Mouse (Mus musculus): ENCODE data around the gene Ube2i.

Gene Ube2i

DNA sequence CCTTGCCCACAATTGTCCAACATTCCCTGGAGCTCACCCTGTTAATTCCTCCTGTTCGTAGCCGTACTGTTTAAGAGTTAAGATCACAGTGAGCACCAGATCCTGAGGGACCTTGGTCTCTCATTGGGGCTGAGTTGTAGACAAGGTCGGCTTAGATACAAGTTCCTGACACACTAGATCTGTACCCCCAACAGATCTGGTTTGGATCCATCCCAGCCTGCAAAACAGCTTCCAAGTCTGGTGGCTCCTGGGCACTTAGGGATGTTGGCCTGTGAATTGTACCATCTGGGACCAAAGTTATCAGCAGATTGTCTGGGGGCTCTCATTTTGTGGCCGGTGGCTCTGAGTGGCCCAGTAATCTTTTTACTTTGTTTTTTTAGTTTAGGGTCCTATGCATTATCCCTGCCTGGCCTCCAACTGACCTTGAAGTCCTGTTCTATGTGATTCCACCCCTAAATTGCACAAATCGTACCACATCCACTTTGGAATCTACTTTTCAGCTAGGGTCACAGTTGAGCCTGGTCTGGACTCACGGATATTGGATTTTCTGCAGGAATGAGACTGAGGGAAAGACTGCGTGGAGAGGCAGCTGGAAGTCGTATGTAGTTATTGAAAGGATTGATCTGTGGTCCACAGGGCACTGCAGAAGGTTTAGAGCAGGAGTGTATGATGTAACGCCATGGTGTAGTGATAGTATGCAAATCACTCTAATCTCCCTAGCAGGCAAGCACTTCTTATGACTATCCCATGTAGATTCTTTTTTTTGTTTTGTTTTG lies at the start of gene Ube2i:
Gene Ube2i, minus strand, starts transcription at position 52 of the 776 bp plus-strand sequence.
- no peak for DNase-seq (ENCODE audit: low spot score)

DNA sequence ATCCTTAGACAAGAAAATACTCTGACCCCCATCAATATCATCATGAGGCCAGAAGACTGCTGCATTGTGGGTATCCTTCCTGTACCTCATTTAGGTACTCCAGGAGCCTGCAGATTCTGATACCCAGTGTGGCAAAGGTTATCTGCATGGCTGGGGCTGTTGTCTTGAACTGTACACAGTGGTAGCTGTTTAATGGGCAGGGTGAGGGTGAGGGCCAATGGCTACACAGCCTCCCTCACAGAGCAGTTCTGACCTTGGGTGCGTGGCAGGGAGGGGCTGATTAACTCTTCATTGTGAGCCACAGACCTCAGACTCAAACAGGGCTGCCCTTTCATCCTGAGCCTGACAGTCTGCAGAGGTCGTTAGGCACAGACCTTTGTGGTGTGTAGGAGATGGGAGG lies 48.5 kb upstream of the Ube2i start:
- no peak for DNase-seq (ENCODE audit: low spot score)

DNA sequence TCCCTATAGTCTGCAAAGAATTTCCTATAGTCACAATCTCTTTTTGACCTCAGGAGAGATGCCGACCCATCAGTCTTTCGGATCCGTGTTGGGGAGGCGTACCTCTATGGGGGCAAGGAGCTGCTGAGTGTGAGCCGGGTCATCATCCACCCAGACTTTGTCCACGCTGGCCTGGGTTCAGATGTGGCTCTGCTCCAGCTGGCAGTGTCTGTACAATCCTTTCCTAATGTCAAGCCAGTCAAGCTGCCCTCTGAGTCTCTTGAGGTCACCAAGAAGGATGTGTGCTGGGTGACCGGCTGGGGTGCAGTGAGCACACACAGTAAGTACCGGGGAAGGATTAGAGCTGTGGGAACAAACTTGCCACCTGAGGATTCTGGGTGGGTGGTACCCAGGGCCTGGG lies 46.4 kb upstream of the Ube2i start:
- no peak for DNase-seq (ENCODE audit: low spot score)

DNA sequence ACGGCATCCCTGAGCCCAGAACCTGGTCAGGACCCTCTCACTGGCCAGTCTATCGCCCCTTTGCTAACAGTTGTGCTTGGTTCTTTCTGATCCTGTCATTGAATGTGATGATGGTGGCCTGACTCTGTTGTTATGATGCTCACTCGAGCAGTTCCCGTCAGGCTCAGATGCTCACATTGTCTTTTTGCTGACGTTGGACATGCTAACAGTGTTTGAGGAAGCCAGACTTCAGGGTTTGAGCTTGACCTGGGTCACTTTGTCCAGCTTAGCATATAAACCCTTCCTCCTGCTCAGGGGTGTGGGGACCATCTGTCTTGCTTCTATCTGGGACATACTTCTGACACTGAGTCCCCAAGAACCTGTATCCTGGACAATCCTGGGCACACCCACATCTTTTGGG lies 43.9 kb upstream of the Ube2i start, which contains the start of gene Prss29:
Gene Prss29, plus strand, starts transcription at position 301 of the 400 bp plus-strand sequence.
- no peak for DNase-seq (ENCODE audit: low spot score)

DNA sequence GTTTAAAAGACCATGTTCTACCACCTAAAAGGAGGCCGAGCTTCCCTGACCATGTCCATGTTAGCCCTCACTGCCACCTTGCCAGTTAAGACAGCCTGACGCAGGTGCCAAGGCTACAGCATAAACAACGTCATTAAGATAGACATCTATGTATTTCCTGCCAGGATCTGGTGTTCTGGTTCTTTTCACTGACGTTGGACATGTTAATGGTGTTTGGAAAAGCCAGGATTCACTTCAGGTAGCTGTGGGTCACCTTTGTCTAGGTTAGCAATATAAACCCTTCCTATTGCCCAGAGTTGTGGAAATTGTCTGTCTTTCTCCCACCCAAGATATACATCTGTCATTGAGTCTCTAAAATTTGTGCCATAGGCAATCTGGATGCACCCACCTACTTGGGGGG lies 33.9 kb upstream of the Ube2i start, which contains the start of gene Prss28:
Gene Prss28, plus strand, starts transcription at position 301 of the 400 bp plus-strand sequence.
- DNase-seq (ENCODE audit: low spot score), result no peak

DNA sequence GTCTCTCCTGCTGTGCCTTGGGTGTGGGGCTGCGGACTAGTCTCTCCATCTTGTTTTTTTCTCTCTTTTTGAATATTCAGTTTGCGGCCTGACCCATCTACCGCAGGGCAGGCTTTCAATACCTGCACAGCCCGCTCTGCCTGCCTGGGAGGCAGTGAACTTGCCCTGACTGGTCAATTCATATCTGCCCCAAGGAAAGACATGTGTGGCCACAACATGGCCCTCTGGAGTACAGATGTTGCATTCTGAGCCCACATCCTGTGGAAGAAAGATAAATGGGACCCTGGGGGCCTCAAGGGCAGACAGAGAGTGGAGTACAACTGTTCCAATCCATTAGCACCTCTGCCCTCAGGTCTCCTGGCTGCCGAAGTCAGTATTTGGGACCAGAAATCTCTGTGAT lies 23.7 kb upstream of the Ube2i start, which contains the start of gene Prss34:
Gene Prss34, plus strand, starts transcription at position 301 of the 400 bp plus-strand sequence.
- DNase-seq (ENCODE audit: low spot score), result no peak

DNA sequence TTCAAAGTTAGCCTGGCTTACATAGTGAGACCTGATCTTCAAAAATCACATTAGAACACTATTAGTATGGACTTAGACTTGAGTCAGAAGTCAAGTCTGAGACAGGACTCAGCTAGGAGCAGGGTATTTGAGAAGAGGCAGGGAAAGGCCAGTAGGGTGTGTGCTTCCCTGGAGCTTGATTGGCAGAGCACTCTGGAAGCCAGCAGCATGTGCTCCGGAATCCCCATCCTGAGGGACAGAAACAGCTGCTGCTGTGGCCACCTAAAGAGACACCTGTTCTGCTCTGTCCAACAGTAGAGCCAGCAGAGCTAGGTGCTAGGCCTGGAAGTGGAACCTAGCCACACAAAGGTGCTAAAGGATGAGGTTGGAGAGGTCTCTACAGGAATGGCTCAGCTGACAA lies 19.7 kb upstream of the Ube2i start:
- DNase-seq (ENCODE audit: low spot score), result no peak

DNA sequence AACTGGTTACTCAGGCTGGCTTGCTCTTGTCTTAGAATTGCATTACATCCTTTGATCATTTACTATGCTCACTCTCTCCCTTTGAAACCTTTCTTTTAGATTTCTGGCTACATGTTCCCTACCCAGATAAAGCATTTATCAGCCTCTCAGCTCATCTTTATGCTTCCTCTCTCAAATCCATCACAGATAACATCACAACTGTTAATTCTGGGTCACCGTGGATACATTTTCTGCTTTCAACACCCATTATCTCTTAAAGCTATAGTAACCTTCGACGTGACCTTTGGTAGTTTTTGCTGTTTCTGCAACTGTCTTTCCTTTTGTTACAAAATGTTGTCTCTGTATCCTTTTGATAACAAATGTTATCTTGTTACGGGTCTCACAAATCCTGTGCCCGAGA lies 19.1 kb upstream of the Ube2i start:
- DNase-seq (ENCODE audit: low spot score), result no peak

DNA sequence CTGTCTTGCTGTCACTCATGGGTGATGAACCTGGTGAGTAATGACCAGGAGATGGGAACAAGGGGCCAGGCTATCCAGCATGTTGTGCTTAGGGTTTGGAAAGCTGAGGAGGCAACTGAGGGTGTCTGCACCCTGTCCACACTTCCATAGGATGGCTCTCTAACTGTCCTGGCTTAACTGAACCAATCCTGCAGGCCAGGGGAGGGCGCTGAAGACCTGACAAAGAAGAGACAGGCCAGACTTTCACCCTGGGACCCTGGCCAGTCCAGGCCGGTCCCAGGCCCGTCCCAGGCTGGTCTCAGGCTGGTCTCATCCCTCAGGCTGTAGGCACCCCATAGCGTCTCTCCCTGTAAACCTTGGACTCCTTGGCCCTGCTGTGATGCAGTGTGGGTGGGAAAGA lies 16.0 kb upstream of the Ube2i start:
- no peak for DNase-seq (ENCODE audit: low spot score)

DNA sequence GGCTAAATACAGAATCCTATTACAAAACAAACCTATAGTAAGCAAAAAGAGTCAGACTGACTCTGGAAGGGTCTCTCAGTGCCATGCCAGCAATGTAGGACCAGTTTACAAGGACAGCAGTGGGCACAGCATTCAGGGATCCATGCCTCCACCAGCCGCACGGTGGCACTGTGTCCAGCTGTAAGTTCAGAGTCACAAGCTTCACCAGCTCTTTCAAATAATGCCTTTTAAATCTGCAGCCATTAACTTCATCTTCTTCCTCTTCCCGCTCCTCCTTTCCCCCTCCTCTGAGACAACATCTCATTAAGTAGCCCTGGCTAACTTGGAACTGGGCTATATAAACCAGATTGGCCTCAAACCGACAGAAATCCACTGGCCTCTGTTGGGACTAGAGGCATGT lies 14.4 kb upstream of the Ube2i start:
- DNase-seq (ENCODE audit: low spot score), result peak; percentile 13

DNA sequence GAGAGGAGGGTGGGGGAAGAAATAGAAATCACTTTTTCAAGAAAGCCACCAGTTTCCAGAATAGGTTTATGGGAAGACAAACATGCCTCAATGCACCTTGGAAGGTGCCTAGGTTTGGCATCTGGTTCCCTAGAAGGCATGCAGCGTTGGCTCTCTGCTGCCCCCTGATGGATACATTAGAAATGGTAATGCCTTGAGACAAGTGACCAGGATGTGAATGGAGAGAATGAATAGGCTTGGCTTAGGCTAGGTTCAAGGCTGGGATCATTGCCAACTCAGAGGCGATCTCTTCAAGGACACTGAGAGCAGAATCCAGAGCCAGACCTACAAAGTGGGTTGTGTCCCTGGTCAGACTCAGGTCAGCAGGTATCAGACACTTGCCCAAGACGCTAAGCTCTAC lies 10.6 kb upstream of the Ube2i start:
- DNase-seq (ENCODE audit: low spot score), result peak; percentile 16

DNA sequence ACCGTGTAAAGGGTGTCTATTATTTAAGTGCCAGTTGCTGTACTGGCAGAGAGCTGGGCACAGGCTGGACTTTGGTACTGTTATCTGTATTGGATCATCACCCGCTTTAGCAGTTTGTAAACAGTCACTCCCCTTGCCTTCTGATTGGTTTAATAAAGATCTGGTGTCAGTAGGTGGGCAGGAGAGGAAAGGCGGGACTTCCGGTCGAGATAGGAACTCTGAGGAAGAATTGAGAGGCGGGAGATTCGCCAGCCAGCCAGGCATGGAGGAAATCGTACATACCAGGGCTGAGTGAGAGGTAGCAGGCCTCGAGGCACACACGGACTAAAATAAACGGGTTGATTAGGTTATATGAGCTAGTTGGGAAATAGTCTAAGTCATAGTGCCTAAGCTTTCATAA lies 7.7 kb upstream of the Ube2i start:
- DNase-seq (ENCODE audit: low spot score), result no peak

DNA sequence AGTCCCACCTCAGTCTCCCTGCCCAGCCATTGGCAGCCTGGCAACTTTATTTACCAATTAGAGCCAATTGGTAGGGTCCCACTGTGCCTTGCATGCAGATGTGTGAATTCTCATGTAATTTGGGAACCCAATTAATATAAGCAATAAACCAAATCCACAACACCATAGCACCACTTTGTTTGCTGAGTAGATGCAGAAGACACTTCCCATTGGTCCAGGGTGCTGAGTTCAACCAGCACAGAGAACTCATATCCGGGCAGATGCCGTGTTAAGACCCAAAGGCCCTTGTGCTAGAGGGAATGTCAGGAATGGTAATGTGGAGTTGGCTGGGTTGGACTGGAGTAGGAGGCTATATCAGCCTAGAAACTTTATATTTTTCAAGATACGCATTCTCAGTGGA lies 1.4 kb upstream of the Ube2i start:
- DNase-seq (ENCODE audit: low spot score), result no peak

DNA sequence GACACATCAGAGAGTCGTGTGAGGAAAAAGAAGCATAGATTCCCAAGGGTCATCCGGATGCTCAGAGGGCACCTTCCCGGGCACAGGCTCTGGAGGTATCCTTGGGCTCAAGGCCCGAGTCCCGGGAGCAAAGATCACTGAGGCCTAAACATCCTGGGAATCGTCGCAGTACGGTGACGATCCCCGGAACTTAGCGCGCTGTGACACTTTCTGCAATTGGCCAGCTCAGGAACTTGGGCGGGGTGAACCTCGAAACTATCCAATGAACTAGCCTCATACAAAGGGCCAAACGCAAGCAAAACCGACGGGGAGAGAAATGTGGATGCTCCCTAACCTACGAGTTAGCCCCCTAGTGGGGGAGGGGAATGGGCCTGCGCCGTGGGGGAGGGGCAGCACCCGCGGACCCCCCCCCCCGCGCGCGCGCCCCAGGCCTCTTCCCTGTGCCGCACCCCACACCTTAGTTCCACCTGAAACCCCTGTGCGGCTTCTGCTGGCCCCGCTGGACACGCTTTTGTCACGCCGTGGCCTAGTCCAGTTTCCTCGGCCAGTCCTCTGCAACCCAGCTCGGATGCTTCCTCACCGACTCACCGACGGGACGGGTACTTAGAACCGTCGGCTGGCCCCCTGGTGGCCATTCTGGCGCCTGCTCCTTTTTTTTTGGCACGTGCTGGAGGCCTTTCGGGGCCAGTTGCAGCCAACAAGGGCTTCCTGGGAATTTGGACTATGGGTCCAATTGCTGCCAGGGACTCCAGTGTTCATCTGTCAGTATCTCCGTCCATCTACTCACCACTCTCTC lies 518 bp downstream of the Ube2i start:
- DNase-seq (ENCODE audit: low spot score), result peak; percentile 76

DNA sequence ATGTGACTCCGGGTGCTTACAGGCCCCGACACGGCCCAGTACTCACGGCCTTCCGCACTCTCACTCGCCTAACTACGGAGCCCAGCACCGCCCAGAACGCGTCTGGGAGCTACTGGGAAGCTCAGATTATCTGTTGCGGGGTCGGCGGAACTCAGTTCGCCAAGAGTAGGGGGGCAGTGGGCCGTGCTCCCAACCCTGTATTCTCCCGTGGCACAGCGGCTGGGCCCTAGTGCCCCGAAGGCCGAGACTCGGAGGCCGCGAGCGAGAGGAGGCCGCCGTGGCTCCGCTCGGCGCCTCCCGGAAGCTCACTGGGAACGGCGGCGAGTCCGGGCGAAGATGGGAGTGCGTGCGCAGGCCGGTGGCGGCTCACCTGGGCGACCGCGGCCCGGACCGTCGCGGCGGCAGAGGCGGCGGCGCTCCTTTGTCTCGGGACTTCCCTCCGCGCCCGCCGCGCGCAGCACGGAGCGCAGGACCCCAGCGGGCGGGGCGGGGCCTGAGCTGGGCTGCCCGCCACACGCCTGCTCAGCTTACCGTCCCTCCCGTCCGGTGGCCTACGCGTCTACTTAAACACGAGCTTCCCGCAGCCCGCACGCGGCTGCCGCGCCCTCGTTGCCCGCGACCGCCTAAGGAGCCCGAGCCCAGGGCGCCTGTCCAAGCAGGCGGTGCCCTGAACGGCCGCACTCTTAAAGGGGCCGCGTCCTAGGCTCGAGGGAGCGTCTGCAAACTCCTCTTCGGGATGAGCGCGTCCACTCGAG lies 1.3 kb downstream of the Ube2i start:
- DNase-seq (ENCODE audit: low spot score), result peak; percentile 97

DNA sequence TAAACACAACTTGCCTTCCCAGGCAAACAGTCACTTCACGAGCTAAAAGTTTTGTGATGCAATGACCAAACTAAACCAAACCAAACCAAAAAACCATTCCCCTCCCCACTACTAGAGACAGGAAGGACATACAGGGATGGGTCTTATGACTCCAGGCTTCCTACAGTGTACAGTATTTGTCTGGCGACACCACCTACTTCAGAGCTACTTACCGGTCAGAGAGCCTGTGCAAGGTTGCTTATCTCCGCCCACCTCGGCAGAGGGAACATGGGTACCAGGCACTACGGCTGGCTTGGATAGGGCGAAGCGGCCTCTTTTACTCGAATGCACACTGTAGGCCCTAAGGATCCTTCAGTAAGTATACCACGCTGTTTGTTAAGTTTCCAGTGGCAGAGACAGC lies 2.1 kb downstream of the Ube2i start:
- DNase-seq (ENCODE audit: low spot score), result no peak

DNA sequence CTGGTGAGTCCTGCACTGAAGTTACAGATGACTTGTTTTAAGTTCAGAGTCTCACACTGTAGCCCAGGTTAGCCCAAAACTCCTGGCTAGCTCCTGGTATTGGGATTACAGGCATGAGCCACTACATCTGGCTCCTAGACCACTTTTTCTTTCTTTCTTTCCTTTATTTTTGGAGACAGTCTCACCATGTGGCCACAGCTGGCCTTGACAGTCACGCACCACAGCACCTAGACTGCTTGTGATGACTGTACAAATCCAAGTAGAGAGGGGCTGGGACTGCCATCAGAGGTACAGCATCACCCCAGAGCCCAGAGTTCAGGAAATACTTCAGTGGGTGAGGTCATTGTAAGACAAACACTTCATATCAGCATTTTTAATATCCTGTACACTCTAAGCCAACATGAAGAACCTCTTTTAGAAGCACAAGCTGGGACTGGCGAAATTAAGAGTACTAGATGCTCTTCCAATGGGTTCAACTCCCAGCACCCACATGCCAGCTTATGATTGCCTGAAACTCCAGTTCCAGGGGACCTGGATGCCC lies 3.6 kb downstream of the Ube2i start:
- DNase-seq (ENCODE audit: low spot score), result no peak

DNA sequence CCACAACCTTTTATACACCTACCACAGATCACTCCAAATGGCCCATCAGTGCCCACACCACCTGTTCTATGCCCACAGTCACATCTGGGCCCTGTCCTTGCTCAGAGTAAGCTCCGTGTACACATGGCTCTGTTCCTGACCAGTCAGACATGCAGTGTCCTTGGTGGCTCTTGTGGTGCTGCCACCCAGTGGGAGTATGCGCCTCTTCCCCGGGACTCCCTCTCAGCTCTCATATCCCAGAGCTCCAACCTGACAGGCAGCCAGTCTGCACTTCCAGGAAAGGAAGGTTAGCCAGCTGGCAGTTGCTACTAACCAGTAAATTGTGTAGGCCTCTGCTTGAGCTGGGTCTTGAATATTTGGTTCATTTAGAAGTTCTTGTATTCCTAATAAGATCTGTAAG lies 10.0 kb downstream of the Ube2i start:
- no peak for DNase-seq (ENCODE audit: low spot score)

DNA sequence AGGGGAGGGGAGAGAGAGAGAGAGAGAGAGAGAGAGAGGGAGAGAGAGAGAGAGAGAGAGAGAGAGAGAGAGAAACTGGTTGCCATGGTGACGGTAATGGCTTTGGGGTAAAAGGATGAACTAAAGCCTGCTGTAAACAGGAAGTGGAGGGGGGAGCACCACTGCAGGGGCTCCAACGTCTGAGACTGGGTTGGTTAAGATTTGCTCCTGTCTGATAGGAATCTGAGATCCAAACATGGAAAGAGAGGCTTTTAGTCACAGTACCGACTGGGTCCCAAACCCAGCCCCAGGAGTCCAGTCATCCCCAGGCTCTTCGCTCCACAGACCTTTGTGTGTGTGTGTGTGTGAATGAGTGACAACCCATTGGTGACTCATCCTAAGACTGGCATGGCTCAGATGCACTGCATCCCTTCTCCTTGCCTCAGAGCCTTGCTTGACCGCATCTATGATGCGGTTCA lies 16.6 kb downstream of the Ube2i start:
- no peak for DNase-seq (ENCODE audit: low spot score)

DNA sequence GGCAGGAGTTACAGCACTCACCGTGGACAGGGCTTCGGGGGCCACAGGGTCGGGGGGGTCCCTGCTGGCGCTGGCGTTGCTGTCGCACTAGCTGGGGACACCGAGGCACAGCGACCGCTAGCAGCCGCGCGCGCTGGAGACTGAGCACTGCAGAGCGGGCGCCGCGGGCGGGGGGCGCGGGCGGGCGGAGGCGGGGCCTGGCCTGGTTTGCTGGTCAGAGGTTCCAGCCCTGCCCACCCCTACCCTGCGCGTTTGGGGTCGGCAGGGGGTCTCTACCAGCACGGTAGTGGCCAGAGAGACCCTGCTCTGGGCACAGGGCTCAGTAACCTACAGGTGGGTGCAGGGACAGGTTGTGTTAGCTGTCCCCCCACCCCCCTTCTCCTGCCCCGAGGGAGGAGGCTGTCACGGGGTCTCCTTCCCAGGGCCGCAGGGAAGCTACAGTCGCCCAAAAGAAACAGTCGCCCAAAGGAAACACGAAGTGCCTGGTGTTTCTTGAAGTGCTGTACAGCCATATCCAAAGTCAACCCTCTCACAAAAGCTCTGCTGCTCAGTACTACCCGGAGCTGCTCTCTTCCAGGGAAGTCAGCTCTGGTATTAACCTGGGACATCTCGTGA lies 18.2 kb downstream of the Ube2i start, which contains the start of gene Baiap3:
Gene Baiap3, minus strand, starts transcription at position 225 of the 615 bp plus-strand sequence.
- DNase-seq (ENCODE audit: low spot score), result no peak

DNA sequence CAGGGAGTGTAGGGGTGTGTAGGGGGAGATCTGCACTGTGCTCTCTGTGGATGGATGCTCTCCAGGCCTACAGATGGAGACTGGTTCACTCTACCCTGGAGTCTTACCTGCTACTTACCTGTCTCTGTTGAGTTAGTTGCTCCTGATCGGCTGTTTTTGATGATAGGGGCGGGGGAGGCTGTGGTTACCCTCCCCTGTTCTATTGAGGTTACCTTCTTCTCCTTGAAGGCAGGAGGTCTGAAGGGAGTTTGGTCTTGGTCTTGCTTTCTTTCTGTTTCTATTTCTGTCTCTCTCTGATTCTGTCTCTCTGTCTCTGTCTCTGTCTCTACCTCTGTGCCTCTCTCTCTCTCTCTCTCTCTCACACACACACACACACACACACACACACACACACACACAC lies 19.3 kb downstream of the Ube2i start:
- DNase-seq (ENCODE audit: low spot score), result no peak

DNA sequence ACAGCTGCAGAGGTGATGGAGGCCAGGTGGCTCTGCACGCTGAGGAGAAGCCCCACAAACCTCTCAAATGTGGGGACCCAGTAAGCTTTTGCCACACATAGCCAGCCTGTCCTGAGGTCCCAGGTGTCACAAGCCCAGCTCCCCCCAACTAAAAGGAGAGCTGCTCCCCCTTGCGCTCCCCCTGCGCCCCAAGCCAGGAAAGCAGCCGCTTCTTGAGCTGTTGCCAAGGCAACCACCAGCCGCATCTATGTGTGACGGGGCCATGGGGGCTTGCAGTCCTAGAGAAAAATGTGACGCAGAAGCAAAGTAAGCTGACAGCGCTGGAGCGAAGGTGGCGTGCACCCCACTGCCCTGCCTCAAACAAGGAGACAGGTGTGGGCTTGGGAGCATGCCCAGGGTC lies 20.7 kb downstream of the Ube2i start:
- DNase-seq (ENCODE audit: low spot score), result no peak

Data from ovary, postnatal 10 days (tissue).